Mouse (Mus musculus) small intestine, adult 2 months (tissue): ENCODE measurements around the gene Aox4.

ENCODE experiments used
- CTCF ChIP-seq: fragments of 200-500 bp; IDR thresholded peaks from 2 replicates; pipeline ENCODE4 v1.5.1; 2012; ENCODE audit warnings: low read depth, mild to moderate bottlenecking, control low read depth, inconsistent platforms, low read length, moderate library complexity, mixed read lengths; ENCODE audit not compliant: insufficient replicate concordance, insufficient read length; ENCODE audit errors: extremely low read depth
- POLR2A ChIP-seq: fragments of 200-500 bp; IDR thresholded peaks from 2 replicates; pipeline ENCODE4 v1.6.1; 2012; ENCODE audit warnings: low read depth, mild to moderate bottlenecking, control low read depth, inconsistent platforms, low read length, moderate library complexity

DNA sequence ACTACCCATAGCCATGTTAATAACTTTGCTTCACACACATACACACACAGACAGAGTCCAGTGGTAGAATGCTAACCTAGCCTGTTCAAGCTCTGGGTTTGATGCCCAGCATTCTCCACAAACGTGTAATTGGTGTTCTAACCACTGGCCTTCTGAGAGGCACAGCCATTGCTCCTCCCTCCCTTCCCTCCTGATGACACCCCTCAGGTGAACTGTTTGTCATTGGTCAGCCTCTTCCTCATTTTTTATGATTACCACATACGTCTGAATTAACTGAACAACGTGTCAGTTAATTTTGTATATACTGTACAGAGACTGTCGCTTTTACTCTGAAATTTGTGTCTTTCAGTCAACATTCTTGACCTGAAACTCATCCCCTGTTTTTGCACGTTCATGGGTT lies 84.5 kb downstream of the Aox4 start:
- TF ChIP-seq CTCF (no peak), POLR2A (no peak)
